Mouse (Mus musculus): ENCODE data around the gene Ankmy1.
A peak's percentile ranks its signal among the peaks of the same experiment; 100 is the strongest.

Ankmy1 gene

GRCm38 (mm10) chr1:92902786-92903185 is at the start of gene Ankmy1:
Ankmy1 (minus strand) TSS chr1:92902906.
- DNase-seq (ENCODE audit: low spot score in 2 of 2): no peak

- DNase-seq (ENCODE audit: low spot score in 2 of 2): peak; percentile 6 to 38
These were observed 47.9 kb upstream of the Ankmy1 start, which contains the start of gene Gpr35 for GRCm38 (mm10) chr1:92950607-92951006. Gpr35 (plus strand) TSS chr1:92950865.

- DNase-seq (ENCODE audit: low spot score in 2 of 2): peak; percentile 27 to 69
These were observed 46.7 kb upstream of the Ankmy1 start for GRCm38 (mm10) chr1:92949426-92949825.

GRCm38 (mm10) chr1:92947966-92948365 is 45.3 kb upstream of the Ankmy1 start:
- DNase-seq (ENCODE audit: low spot score in 2 of 2): peak; percentile 8 to 53

GRCm38 (mm10) chr1:92943219-92943989 is 40.7 kb upstream of the Ankmy1 start:
- peak; percentile 9 to 55 for DNase-seq (ENCODE audit: low spot score in 2 of 2)

GRCm38 (mm10) chr1:92939746-92940145 is 37.0 kb upstream of the Ankmy1 start:
- no peak for DNase-seq (ENCODE audit: low spot score in 2 of 2)

- DNase-seq (ENCODE audit: low spot score in 2 of 2): no peak
These were observed 35.1 kb upstream of the Ankmy1 start for GRCm38 (mm10) chr1:92937797-92938196.

GRCm38 (mm10) chr1:92936467-92936866 is 33.8 kb upstream of the Ankmy1 start:
- no peak for DNase-seq (ENCODE audit: low spot score in 2 of 2)

- DNase-seq (ENCODE audit: low spot score in 2 of 2): no peak
These were observed 33.3 kb upstream of the Ankmy1 start for GRCm38 (mm10) chr1:92935977-92936376.

GRCm38 (mm10) chr1:92935054-92935962 is 32.6 kb upstream of the Ankmy1 start:
- peak; percentile 78 to 86 for DNase-seq (ENCODE audit: low spot score in 2 of 2)

- DNase-seq (ENCODE audit: low spot score in 2 of 2): peak; percentile 86 to 91
These were observed 31.6 kb upstream of the Ankmy1 start, which contains the start of gene Capn10 for GRCm38 (mm10) chr1:92934182-92934827. Capn10 (plus strand) TSS chr1:92934376.

- DNase-seq (ENCODE audit: low spot score in 2 of 2): no peak
These were observed 30.9 kb upstream of the Ankmy1 start for GRCm38 (mm10) chr1:92933611-92934010.

- no peak for DNase-seq (ENCODE audit: low spot score in 2 of 2)
These were observed 27.5 kb upstream of the Ankmy1 start for GRCm38 (mm10) chr1:92930171-92930706.

- DNase-seq (ENCODE audit: low spot score in 2 of 2): no peak
These were observed 18.8 kb upstream of the Ankmy1 start for GRCm38 (mm10) chr1:92921496-92921895.

- DNase-seq (ENCODE audit: low spot score in 2 of 2): no peak
These were observed 17.9 kb upstream of the Ankmy1 start for GRCm38 (mm10) chr1:92920474-92921200.

GRCm38 (mm10) chr1:92919775-92920174 is 17.1 kb upstream of the Ankmy1 start:
- no peak for DNase-seq (ENCODE audit: low spot score in 2 of 2)

- DNase-seq (ENCODE audit: low spot score in 2 of 2): no peak
These were observed 16.4 kb upstream of the Ankmy1 start for GRCm38 (mm10) chr1:92919151-92919550.

- DNase-seq (ENCODE audit: low spot score in 2 of 2): no peak
These were observed 14.0 kb upstream of the Ankmy1 start for GRCm38 (mm10) chr1:92916725-92917124.

GRCm38 (mm10) chr1:92914993-92915392 is 12.3 kb upstream of the Ankmy1 start:
- no peak for DNase-seq (ENCODE audit: low spot score in 2 of 2)

- no peak for DNase-seq (ENCODE audit: low spot score in 2 of 2)
These were observed 11.5 kb upstream of the Ankmy1 start for GRCm38 (mm10) chr1:92914239-92914638.

GRCm38 (mm10) chr1:92912286-92912685 is 9.6 kb upstream of the Ankmy1 start:
- DNase-seq (ENCODE audit: low spot score in 2 of 2): no peak
